Mouse (Mus musculus): ENCODE results near the gene Fam193a. TPM values are rescaled to one million over a fixed set of nuclear protein-coding genes. Genes with fewer than 3 reads are reported as not detected.

Fam193a gene
- polyA plus RNA-seq, 1 experiment from 2014 or later, result 16.9 TPM

DNA sequence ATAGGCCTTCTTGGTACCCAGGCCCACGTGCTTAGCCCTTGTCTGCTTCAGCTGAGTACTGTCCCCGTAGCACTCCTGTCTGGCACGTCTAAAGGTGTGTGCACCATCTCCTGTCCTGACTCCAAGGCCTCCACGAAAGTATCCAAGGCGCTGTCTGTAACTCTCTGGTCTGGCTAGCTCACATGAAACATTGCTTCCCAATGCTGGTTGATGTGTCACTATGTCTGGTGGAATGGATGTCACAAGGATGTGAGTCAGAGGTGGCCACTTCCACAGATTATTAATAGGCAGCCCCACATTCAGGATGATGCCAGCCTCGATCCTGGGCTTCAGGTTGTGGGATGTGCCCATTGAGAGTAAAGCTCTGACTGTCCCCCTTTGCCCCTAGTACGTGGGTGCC lies 166.1 kb downstream of the Fam193a start:
- ATAC-seq (no peak), DNase-seq (ENCODE audit: low spot score) (no peak)
- no peaks in the 10 kb centered on the region for H3K9me3 ChIP-seq (replicated peaks; ENCODE audit: control insufficient read depth, low read length)
- no peaks in the 10 kb centered on the region for H3K36me3 ChIP-seq (ENCODE audit: control insufficient read depth, insufficient read depth, low read length)
- no peak overlapping the region for H3K27ac ChIP-seq (ENCODE audit: low read depth, low read length)
- H3K4me1 ChIP-seq (ENCODE audit: control insufficient read depth, insufficient read depth, low read length), result no peaks in the 10 kb centered on the region
- no peak overlapping the region for H3K4me3 ChIP-seq (ENCODE audit: low read depth, low read length)
- no peak overlapping the region for H3K9ac ChIP-seq (ENCODE audit: low read length)
- no peaks in the 10 kb centered on the region for H3K27me3 ChIP-seq (replicated peaks; ENCODE audit: control insufficient read depth, insufficient read depth, low read length)
- no peak overlapping the region for H3K4me2 ChIP-seq (ENCODE audit: low read length)
- 81% methylated on average over 7 of the region's 7 CpGs for WGBS

Other genes starting within 250 kb of the Fam193a start
- gene Poln, start 200.5 kb upstream of the Fam193a start, polyA plus RNA-seq (2014; fragmentation: Nextera tagmentation; extraction: Ambion mirVana), result 0.49 and 0.89 TPM in 2 replicates
- gene Haus3, start 200.4 kb upstream of the Fam193a start, polyA plus RNA-seq (2014; fragmentation: Nextera tagmentation; extraction: Ambion mirVana), result 19.2 and 23.1 TPM in 2 replicates
- gene Mxd4, start 182.2 kb upstream of the Fam193a start, polyA plus RNA-seq (2014; fragmentation: Nextera tagmentation; extraction: Ambion mirVana), result 25.7 and 29.9 TPM in 2 replicates
- gene Zfyve28, start 81.5 kb upstream of the Fam193a start, polyA plus RNA-seq (2014; fragmentation: Nextera tagmentation; extraction: Ambion mirVana), result 1.4 and 2.2 TPM in 2 replicates
- 0.10 TPM in 1 of 2 replicates, not detected in the other for gene Cfap99, start 81.3 kb upstream of the Fam193a start, polyA plus RNA-seq (2014; fragmentation: Nextera tagmentation; extraction: Ambion mirVana)
- gene Rnf4, start 33.6 kb upstream of the Fam193a start, polyA plus RNA-seq (2014; fragmentation: Nextera tagmentation; extraction: Ambion mirVana), result 162 and 165 TPM in 2 replicates
- 3.6 and 4.8 TPM in 2 replicates for gene Tnip2, start 144.1 kb downstream of the Fam193a start, polyA plus RNA-seq (2014; fragmentation: Nextera tagmentation; extraction: Ambion mirVana)
- gene Sh3bp2, start 155.9 kb downstream of the Fam193a start, polyA plus RNA-seq (2014; fragmentation: Nextera tagmentation; extraction: Ambion mirVana), result 18.8 and 27.8 TPM in 2 replicates
- 166 and 196 TPM in 2 replicates for gene Add1, start 203.7 kb downstream of the Fam193a start, polyA plus RNA-seq (2014; fragmentation: Nextera tagmentation; extraction: Ambion mirVana)